Mouse (Mus musculus) MEL (cell line): Measurements from ENCODE around the gene BC048679. TPM values are rescaled to one million over a fixed set of nuclear protein-coding genes. Genes with fewer than 3 reads are reported as not detected.
A peak's percentile ranks its signal among the peaks of the same experiment; 100 is the strongest.

Experiments used
- DNase-seq: peaks from one replicate; pipeline ENCODE4 v3.0.0; 2011; ENCODE audit warnings: low read depth, low spot score
- H3K27ac ChIP-seq: 2 replicates; pipeline ENCODE4 v1.5.1; 2012; ENCODE audit warnings: low read depth, mild to moderate bottlenecking, control low read depth, low read length, moderate library complexity; ENCODE audit not compliant: control insufficient read depth
- H3K27me3 ChIP-seq, 2 experiments: fragments of 150-350 bp in 1 of 2; sonication (generic) in 1 of 2; 2 replicates each; pipeline ENCODE4 v1.6.1; 2012; ENCODE audit warnings: low read length in 2 of 2, mild to moderate bottlenecking in 2 of 2, improper control_type of control experiment in 1 of 2, moderate library complexity in 1 of 2; ENCODE audit not compliant: insufficient read depth in 2 of 2, control insufficient read depth in 1 of 2
- H3K36me3 ChIP-seq, 2 experiments: 2 replicates each; pipeline ENCODE4 v1.6.1; 2012 to 2014; ENCODE audit warnings: low read length in 2 of 2, improper control_type of control experiment in 1 of 2, inconsistent platforms in 1 of 2, mild to moderate bottlenecking in 1 of 2; ENCODE audit not compliant: insufficient read depth in 2 of 2, control insufficient read depth in 1 of 2
- H3K4me1 ChIP-seq, 2 experiments: fragments of 150-350 bp in 1 of 2; sonication (generic) in 1 of 2; 2 replicates each; pipeline ENCODE4 v1.6.1; 2012; ENCODE audit warnings: low read length in 2 of 2, improper control_type of control experiment in 1 of 2, mild to moderate bottlenecking in 1 of 2; ENCODE audit not compliant: insufficient read depth in 2 of 2, control insufficient read depth in 1 of 2
- H3K4me3 ChIP-seq, 2 experiments: fragments of 150-350 bp in 1 of 2; sonication (generic) in 1 of 2; 2 replicates each; pipeline ENCODE4 v1.5.1; 2012; ENCODE audit warnings: low read depth in 2 of 2, low read length in 2 of 2, mild to moderate bottlenecking in 2 of 2, moderate library complexity in 2 of 2, control low read depth in 1 of 2, improper control_type of control experiment in 1 of 2; ENCODE audit not compliant: control insufficient read depth in 1 of 2, insufficient read depth in 1 of 2
- H3K79me2 ChIP-seq: 2 replicates; pipeline ENCODE4 v1.6.1; 2012; ENCODE audit warnings: mild to moderate bottlenecking, low read length, moderate library complexity; ENCODE audit not compliant: control insufficient read depth, poor library complexity, insufficient read depth
- H3K9ac ChIP-seq: 2 replicates; pipeline ENCODE4 v1.6.1; 2012; ENCODE audit warnings: low read depth, mild to moderate bottlenecking, control low read depth, low read length, moderate library complexity; ENCODE audit not compliant: control insufficient read depth, poor library complexity, severe bottlenecking
- H3K9me3 ChIP-seq: fragments of 150-350 bp; sonication (generic); replicated peaks from 2 replicates; pipeline ENCODE4 v1.6.1; 2012; ENCODE audit warnings: mild to moderate bottlenecking, low read length, improper control_type of control experiment, moderate library complexity; ENCODE audit not compliant: insufficient read depth
- BHLHE40 ChIP-seq: IDR thresholded peaks from 2 replicates; pipeline ENCODE4 v1.6.1; 2012; ENCODE audit warnings: low read depth, mild to moderate bottlenecking, inconsistent platforms, low read length, improper control_type of control experiment, borderline replicate concordance
- CHD1 ChIP-seq: IDR thresholded peaks from 2 replicates; pipeline ENCODE4 v1.6.1; 2012; ENCODE audit warnings: low read depth, mild to moderate bottlenecking, inconsistent platforms, low read length, improper control_type of control experiment
- CHD2 ChIP-seq: IDR thresholded peaks from 2 replicates; pipeline ENCODE4 v1.6.1; 2011; ENCODE audit warnings: low read length, improper control_type of control experiment
- CTCF ChIP-seq, 3 experiments: IDR thresholded peaks in 2 of 3; conservative IDR thresholded peaks in 1 of 3; 2 replicates each; pipeline ENCODE4 v1.5.1; 2011 to 2012; ENCODE audit warnings: low read length in 3 of 3, low read depth in 2 of 3, mild to moderate bottlenecking in 2 of 3, improper control_type of control experiment in 1 of 3, inconsistent platforms in 1 of 3, mixed read lengths in 1 of 3, moderate library complexity in 1 of 3; ENCODE audit not compliant: control insufficient read depth in 1 of 3, insufficient read depth in 1 of 3, poor library complexity in 1 of 3, severe bottlenecking in 1 of 3
- ELF1 ChIP-seq: IDR thresholded peaks from 2 replicates; pipeline ENCODE4 v1.6.1; 2014; ENCODE audit warnings: low read depth, mild to moderate bottlenecking, inconsistent platforms, low read length, improper control_type of control experiment, moderate library complexity
- EP300 ChIP-seq, 2 experiments: IDR thresholded peaks; 2 replicates each; pipeline ENCODE4 v1.6.1; 2011; ENCODE audit warnings: improper control_type of control experiment in 2 of 2, low read length in 2 of 2, low read depth in 1 of 2, mild to moderate bottlenecking in 1 of 2
- ETS1 ChIP-seq: IDR thresholded peaks from 2 replicates; pipeline ENCODE4 v1.6.1; 2012; ENCODE audit warnings: low read depth, mild to moderate bottlenecking, inconsistent platforms, low read length, improper control_type of control experiment, moderate library complexity
- GABPA ChIP-seq: IDR thresholded peaks from 2 replicates; pipeline ENCODE4 v1.6.1; 2012; ENCODE audit warnings: low read depth, mild to moderate bottlenecking, inconsistent platforms, low read length, improper control_type of control experiment, moderate library complexity
- GATA1 ChIP-seq: IDR thresholded peaks from 2 replicates; pipeline ENCODE4 v1.6.1; 2011; ENCODE audit warnings: low read depth, low read length, improper control_type of control experiment
- HCFC1 ChIP-seq: IDR thresholded peaks from 2 replicates; pipeline ENCODE4 v1.6.1; 2012; ENCODE audit warnings: low read depth, mild to moderate bottlenecking, inconsistent platforms, low read length, improper control_type of control experiment, moderate library complexity
- JUND ChIP-seq: IDR thresholded peaks from 2 replicates; pipeline ENCODE4 v1.6.1; 2011; ENCODE audit warnings: low read depth, mild to moderate bottlenecking, improper control_type of control experiment, low read length
- KAT2A ChIP-seq: conservative IDR thresholded peaks from 2 replicates; pipeline ENCODE4 v1.6.1; 2012; ENCODE audit warnings: low read depth, low read length, improper control_type of control experiment, inconsistent platforms
- MAFK ChIP-seq: IDR thresholded peaks from 2 replicates; pipeline ENCODE4 v1.6.1; 2011; ENCODE audit warnings: low read depth, mild to moderate bottlenecking, low read length, improper control_type of control experiment, borderline replicate concordance
- MAX ChIP-seq: IDR thresholded peaks from 2 replicates; pipeline ENCODE4 v1.6.1; 2011; ENCODE audit warnings: low read length, improper control_type of control experiment
- MAZ ChIP-seq: IDR thresholded peaks from 2 replicates; pipeline ENCODE4 v1.6.1; 2012; ENCODE audit warnings: low read depth, mild to moderate bottlenecking, inconsistent platforms, low read length, improper control_type of control experiment
- MXI1 ChIP-seq: IDR thresholded peaks from 2 replicates; pipeline ENCODE4 v1.6.1; 2011; ENCODE audit warnings: mild to moderate bottlenecking, low read depth, low read length, improper control_type of control experiment
- MYB ChIP-seq: IDR thresholded peaks from 2 replicates; pipeline ENCODE4 v1.6.1; 2011; ENCODE audit warnings: mild to moderate bottlenecking, low read depth, low read length, improper control_type of control experiment
- MYC ChIP-seq: IDR thresholded peaks from 2 replicates; pipeline ENCODE4 v1.6.1; 2011; ENCODE audit warnings: low read depth, mild to moderate bottlenecking, low read length, improper control_type of control experiment, moderate library complexity
- NELFE ChIP-seq: IDR thresholded peaks from 2 replicates; pipeline ENCODE4 v1.6.1; 2011; ENCODE audit warnings: low read depth, low read length, improper control_type of control experiment
- NRF1 ChIP-seq: IDR thresholded peaks from 2 replicates; pipeline ENCODE4 v1.6.1; 2014; ENCODE audit warnings: low read depth, mild to moderate bottlenecking, inconsistent platforms, low read length, improper control_type of control experiment, moderate library complexity; ENCODE audit not compliant: poor library complexity, insufficient read depth, severe bottlenecking
- POLR2A ChIP-seq, 2 experiments: IDR thresholded peaks; 2 replicates each; pipeline ENCODE4 v1.6.1; 2011 to 2012; ENCODE audit warnings: low read length in 2 of 2, mild to moderate bottlenecking in 2 of 2, control low read depth in 1 of 2, improper control_type of control experiment in 1 of 2, low read depth in 1 of 2, moderate library complexity in 1 of 2; ENCODE audit not compliant: control insufficient read depth in 1 of 2, insufficient read depth in 1 of 2, poor library complexity in 1 of 2
- POLR2AphosphoS2 ChIP-seq: IDR thresholded peaks from 2 replicates; pipeline ENCODE4 v1.6.1; 2011; ENCODE audit warnings: low read length, improper control_type of control experiment
- POLR2AphosphoS5 ChIP-seq: IDR thresholded peaks from 2 replicates; pipeline ENCODE4 v1.6.1; 2012; ENCODE audit warnings: low read depth, borderline replicate concordance, mild to moderate bottlenecking, inconsistent platforms, low read length, moderate library complexity, mixed read lengths
- RAD21 ChIP-seq: IDR thresholded peaks from 2 replicates; pipeline ENCODE4 v1.6.1; 2011; ENCODE audit warnings: mild to moderate bottlenecking, low read depth, low read length, improper control_type of control experiment
- RCOR1 ChIP-seq: IDR thresholded peaks from 2 replicates; pipeline ENCODE4 v1.6.1; 2012; ENCODE audit warnings: low read depth, mild to moderate bottlenecking, inconsistent platforms, low read length, improper control_type of control experiment
- SIN3A ChIP-seq: IDR thresholded peaks from 2 replicates; pipeline ENCODE4 v1.6.1; 2012; ENCODE audit warnings: low read length, improper control_type of control experiment, inconsistent platforms
- SMC3 ChIP-seq: IDR thresholded peaks from 2 replicates; pipeline ENCODE4 v1.6.1; 2011; ENCODE audit warnings: low read depth, low read length, improper control_type of control experiment
- TAL1 ChIP-seq: IDR thresholded peaks from 2 replicates; pipeline ENCODE4 v1.6.1; 2012; ENCODE audit warnings: mild to moderate bottlenecking, inconsistent platforms, low read length, moderate library complexity, mixed read lengths
- TBP ChIP-seq: IDR thresholded peaks from 2 replicates; pipeline ENCODE4 v1.8.0; 2011; ENCODE audit warnings: low read depth, low read length, improper control_type of control experiment
- TCF12 ChIP-seq: IDR thresholded peaks from 2 replicates; pipeline ENCODE4 v1.6.1; 2014; ENCODE audit warnings: low read depth, mild to moderate bottlenecking, inconsistent platforms, low read length, improper control_type of control experiment, moderate library complexity
- UBTF ChIP-seq: IDR thresholded peaks from 2 replicates; pipeline ENCODE4 v1.6.1; 2012; ENCODE audit warnings: low read depth, mild to moderate bottlenecking, inconsistent platforms, low read length, improper control_type of control experiment, moderate library complexity, borderline replicate concordance; ENCODE audit not compliant: insufficient read depth
- USF1 ChIP-seq: IDR thresholded peaks from 2 replicates; pipeline ENCODE4 v1.6.1; 2014; ENCODE audit warnings: low read depth, mild to moderate bottlenecking, inconsistent platforms, low read length, improper control_type of control experiment, moderate library complexity
- USF2 ChIP-seq, 2 experiments: IDR thresholded peaks; 2 replicates each; pipeline ENCODE4 v1.6.1; 2011 to 2012; ENCODE audit warnings: improper control_type of control experiment in 2 of 2, low read length in 2 of 2, borderline replicate concordance in 1 of 2, inconsistent platforms in 1 of 2, low read depth in 1 of 2, mild to moderate bottlenecking in 1 of 2; ENCODE audit not compliant: insufficient read depth in 1 of 2
- ZC3H11A ChIP-seq: IDR thresholded peaks from 2 replicates; pipeline ENCODE4 v1.6.1; 2012; ENCODE audit warnings: low read depth, mild to moderate bottlenecking, inconsistent platforms, low read length, improper control_type of control experiment
- ZKSCAN1 ChIP-seq: IDR thresholded peaks from 2 replicates; pipeline ENCODE4 v1.6.1; 2012; ENCODE audit warnings: low read depth, mild to moderate bottlenecking, inconsistent platforms, low read length, improper control_type of control experiment, moderate library complexity
- ZMIZ1 ChIP-seq: IDR thresholded peaks from 2 replicates; pipeline ENCODE4 v1.6.1; 2012; ENCODE audit warnings: low read depth, mild to moderate bottlenecking, inconsistent platforms, low read length, improper control_type of control experiment, moderate library complexity
- ZNF384 ChIP-seq: IDR thresholded peaks from 2 replicates; pipeline ENCODE4 v1.6.1; 2012; ENCODE audit warnings: low read depth, mild to moderate bottlenecking, inconsistent platforms, low read length, improper control_type of control experiment
- polyA plus RNA-seq, 2 experiments: library from polyadenylated mRNA; stranded (reverse) in 1 of 2; unstranded in 1 of 2; fragments of >175 nt in 1 of 2; fragments of >200 nt in 1 of 2; gene quantifications; 2 replicates each; pipeline versions ENCODE4 v1.2.1 to v1.2.4; 2012; ENCODE audit warnings: low replicate concordance in 2 of 2, low read depth in 1 of 2; ENCODE audit not compliant: insufficient read length in 2 of 2, insufficient read depth in 1 of 2, missing spikeins in 1 of 2
- total RNA-seq: library from RNA; depleted of rRNA; stranded (reverse); fragments of 300-350 nt; gene quantifications from 2 replicates; pipeline ENCODE4 v1.2.3, GENCODE M21; 2012

Gene BC048679
- total and polyA plus RNA-seq, 3 experiments: not detected

GRCm38 (mm10) chr7:81523008-81523662 is 25.1 kb upstream of the BC048679 start:
- H3K79me2 ChIP-seq: peaks cover 5% of the 10 kb centered on the region
- TF ChIP-seq USF2 (IDR thresholded peaks at IDR 0.05; ENCODE audit: borderline replicate concordance in 1 of 2, insufficient read depth in 1 of 2, low read depth in 1 of 2, low read length in 2 of 2): no peak
- TF ChIP-seq BHLHE40: no peak
- TF ChIP-seq CHD2: no peak
- no peak for TF ChIP-seq USF1
- no peak for TF ChIP-seq GATA1
- TF ChIP-seq EP300 (IDR thresholded peaks at IDR 0.05; ENCODE audit: low read depth in 1 of 2, low read length in 2 of 2): no peak
- TF ChIP-seq ZC3H11A: no peak
- no peak for TF ChIP-seq POLR2AphosphoS5
- no peak for TF ChIP-seq RCOR1
- no peak for TF ChIP-seq RAD21
- TF ChIP-seq ETS1: no peak
- peak; percentile 69 for TF ChIP-seq SIN3A
- TF ChIP-seq MXI1: no peak; the same call in 1 of the 2 replicates
- TF ChIP-seq NELFE: peak; percentile 82
- TF ChIP-seq MAX: 0 out of 2 replicates have a peak, but pooled peaks have one; percentile 21
- peak; percentile 74 for TF ChIP-seq POLR2AphosphoS2
- no peak for TF ChIP-seq UBTF
- TF ChIP-seq NRF1: peak; percentile 81
- no peak for TF ChIP-seq MAFK
- TF ChIP-seq TAL1: no peak
- TF ChIP-seq ELF1: peak; percentile 73
- TF ChIP-seq JUND: no peak
- TF ChIP-seq SMC3: no peak
- TF ChIP-seq ZKSCAN1: no peak
- 0 out of 2 replicates have a peak, but pooled peaks have one; percentile 22 for TF ChIP-seq TCF12
- no peak for TF ChIP-seq ZNF384
- peak; percentile 75 for TF ChIP-seq HCFC1
- 0 out of 2 replicates have a peak, but pooled peaks have one; percentile 37 for TF ChIP-seq MYC
- TF ChIP-seq KAT2A: no peak
- TF ChIP-seq MAZ: no peak
- TF ChIP-seq TBP: peak; percentile 59
- 0 out of 2 replicates have a peak, but pooled peaks have one; percentile 55 for TF ChIP-seq ZMIZ1
- no peak for TF ChIP-seq MYB
- no peak for TF ChIP-seq CTCF (IDR thresholded peaks at IDR 0.05 in 2 of 3, conservative IDR thresholded peaks at IDR 0.05 in 1 of 3; ENCODE audit: control insufficient read depth in 1 of 3, insufficient read depth in 1 of 3, low read depth in 2 of 3, low read length in 3 of 3, poor library complexity in 1 of 3, severe bottlenecking in 1 of 3)
- TF ChIP-seq GABPA: no peak
- no peak for TF ChIP-seq CHD1
- peak; percentile 74 to 91 for TF ChIP-seq POLR2A (IDR thresholded peaks at IDR 0.05; ENCODE audit: control insufficient read depth in 1 of 2, insufficient read depth in 1 of 2, low read depth in 1 of 2, low read length in 2 of 2, poor library complexity in 1 of 2)

More at GRCm38 (mm10) chr7:81523008-81523662, 25.1 kb upstream of the BC048679 start:
- H3K4me1 ChIP-seq: peaks cover 0 to 3% of the 10 kb centered on the region in 2 experiments; a peak in 1 of 4 replicates
- peak overlapping the region; percentile 76 to 77 for H3K4me3 ChIP-seq
- no peaks in the 10 kb centered on the region for H3K9me3 ChIP-seq
- peaks cover 0 to 2% of the 10 kb centered on the region in 2 experiments; a peak in 2 of 4 replicates for H3K27me3 ChIP-seq
- H3K27ac ChIP-seq: peak overlapping the region; percentile 30
- peak overlapping the region; percentile 77 for H3K9ac ChIP-seq
- peaks cover 1 to 4% of the 10 kb centered on the region in 2 experiments; a peak in 2 of 4 replicates for H3K36me3 ChIP-seq
- DNase-seq: peak; percentile 87
